Mouse (Mus musculus) adrenal gland, postnatal 4 days (tissue): Measurements from ENCODE around the gene Gm36210. TPM values are rescaled to one million over a fixed set of nuclear protein-coding genes. Genes with fewer than 3 reads are reported as not detected.
A peak's percentile ranks its signal among the peaks of the same experiment; 100 is the strongest.

ENCODE experiments used
- DNase-seq, 2 experiments: peaks; one replicate each; pipeline ENCODE4 v3.0.0; 2021 to 2022; ENCODE audit warnings: low spot score in 2 of 2, mixed read lengths in 2 of 2
- total RNA-seq, 2 experiments: library from RNA; stranded (reverse); gene quantifications; 2 replicates each; pipeline ENCODE4 v1.2.3; 2021

The Gm36210 gene
- total RNA-seq, 2 experiments from 2014 or later = 0.39 TPM; not detected in 1

GRCm38 (mm10) chr7:4923586-4924364 is 17.5 kb upstream of the Gm36210 start:
- DNase-seq = no peak

GRCm38 (mm10) chr7:4922931-4923565 is 16.7 kb upstream of the Gm36210 start:
- DNase-seq = no peak

GRCm38 (mm10) chr7:4922508-4922907 is 16.2 kb upstream of the Gm36210 start:
- DNase-seq = peak in 1 of 2 experiments; percentile 49

GRCm38 (mm10) chr7:4921824-4922482 is 15.6 kb upstream of the Gm36210 start, which contains the start of gene Nat14:
Nat14 (plus strand) TSS chr7:4922028.
- DNase-seq = no peak

GRCm38 (mm10) chr7:4920976-4921823 is 14.9 kb upstream of the Gm36210 start:
- DNase-seq = no peak

GRCm38 (mm10) chr7:4920496-4920895 is 14.2 kb upstream of the Gm36210 start:
- DNase-seq = no peak

- DNase-seq = no peak
Measured at GRCm38 (mm10) chr7:4919971-4920370, 13.7 kb upstream of the Gm36210 start.

- no peak for DNase-seq
Measured at GRCm38 (mm10) chr7:4919096-4919495, 12.8 kb upstream of the Gm36210 start.

GRCm38 (mm10) chr7:4918681-4919080 is 12.4 kb upstream of the Gm36210 start:
- no peak for DNase-seq

- DNase-seq = no peak
Measured at GRCm38 (mm10) chr7:4917494-4917893, 11.2 kb upstream of the Gm36210 start.

- no peak for DNase-seq
Measured at GRCm38 (mm10) chr7:4915669-4916416, 9.5 kb upstream of the Gm36210 start.

- DNase-seq = peak; percentile 81 to 92
Measured at GRCm38 (mm10) chr7:4915007-4915665, 8.8 kb upstream of the Gm36210 start, which contains the start of gene Zfp628. Zfp628 (plus strand) TSS chr7:4915217.

- DNase-seq = no peak
Measured at GRCm38 (mm10) chr7:4912248-4912647, 5.9 kb upstream of the Gm36210 start.

- DNase-seq = no peak
Measured at GRCm38 (mm10) chr7:4911561-4911960, 5.2 kb upstream of the Gm36210 start.

- no peak for DNase-seq
Measured at GRCm38 (mm10) chr7:4902404-4902803, 3.9 kb downstream of the Gm36210 start.

- no peak for DNase-seq
Measured at GRCm38 (mm10) chr7:4901171-4901570, 5.1 kb downstream of the Gm36210 start.

GRCm38 (mm10) chr7:4900523-4900851 is 5.8 kb downstream of the Gm36210 start:
- no peak for DNase-seq

GRCm38 (mm10) chr7:4899649-4900522 is 6.4 kb downstream of the Gm36210 start:
- no peak for DNase-seq
